Mouse (Mus musculus) layer of hippocampus, adult 18-20 months (tissue): ENCODE measurements around the gene Mmp28. TPM values are rescaled to one million over a fixed set of nuclear protein-coding genes. Genes with fewer than 3 reads are reported as not detected.

Experiments used
- DNase-seq, 2 experiments: peaks; one replicate each; pipeline ENCODE4 v3.0.0; 2022; ENCODE audit warnings: low spot score in 2 of 2
- total RNA-seq, 2 experiments: library from RNA; stranded (reverse); gene quantifications; 2 replicates each; pipeline ENCODE4 v1.2.3; 2021

Mmp28 gene
- total RNA-seq, 2 experiments from 2014 or later = 2.9 TPM

- DNase-seq = peak in 1 of 2 experiments; percentile 46
Measured at GRCm38 (mm10) chr11:83409087-83409754, 53.6 kb downstream of the Mmp28 start, which contains the start of gene Rasl10b. Gene Rasl10b, plus strand, starts transcription at chr11:83409137.

GRCm38 (mm10) chr11:83408242-83408641 is 54.6 kb downstream of the Mmp28 start:
- DNase-seq = no peak

- no peak for DNase-seq
Measured at GRCm38 (mm10) chr11:83406391-83406790, 56.5 kb downstream of the Mmp28 start.

- DNase-seq = no peak
Measured at GRCm38 (mm10) chr11:83403787-83404186, 59.1 kb downstream of the Mmp28 start.

GRCm38 (mm10) chr11:83398724-83399123 is 64.1 kb downstream of the Mmp28 start:
- DNase-seq = no peak

- DNase-seq = no peak
Measured at GRCm38 (mm10) chr11:83397626-83398025, 65.2 kb downstream of the Mmp28 start.

- peak in 1 of 2 experiments; percentile 54 for DNase-seq
Measured at GRCm38 (mm10) chr11:83394802-83395439, 68.0 kb downstream of the Mmp28 start.

- DNase-seq = peak in 1 of 2 experiments; percentile 35
Measured at GRCm38 (mm10) chr11:83393062-83393461, 69.8 kb downstream of the Mmp28 start.

Other genes starting within 250 kb of the Mmp28 start
- gene Slfn14, start 176.3 kb downstream of the Mmp28 start, total RNA-seq = not detected
- gene Ap2b1, start 164.0 kb downstream of the Mmp28 start, total RNA-seq = 100 to 1,000 TPM; 320 to 324 TPM
- 10 to 100 TPM in 1 of 2 experiments, 1 to 10 TPM in 1; 9.9 to 12.9 TPM for gene Pex12, start 160.5 kb downstream of the Mmp28 start, total RNA-seq
- gene Rasl10b, start 53.9 kb downstream of the Mmp28 start, total RNA-seq = 100 to 1,000 TPM; 243 to 245 TPM
- gene Gas2l2, start 33.6 kb downstream of the Mmp28 start, total RNA-seq = under 1 TPM; 0.28 to 0.32 TPM
- under 1 TPM in 1 of 2 experiments, not detected in 1; 0.54 TPM for gene 1700020L24Rik, start 25.4 kb downstream of the Mmp28 start, total RNA-seq
- gene Taf15, start 10.0 kb upstream of the Mmp28 start, total RNA-seq = 10 to 100 TPM; 69.1 to 70.7 TPM
- gene Heatr9, start 59.1 kb upstream of the Mmp28 start, total RNA-seq = not detected
- not detected for gene Ccl5, start 67.4 kb upstream of the Mmp28 start, total RNA-seq
- 1 to 10 TPM; 2.4 to 5.0 TPM for gene Ccl9, start 115.6 kb upstream of the Mmp28 start, total RNA-seq
- 1 to 10 TPM; 2.8 to 2.9 TPM for gene Ccl6, start 130.0 kb upstream of the Mmp28 start, total RNA-seq
- gene Rpl9-ps1, start 182.6 kb upstream of the Mmp28 start, total RNA-seq = not detected
- not detected for gene Ccl3, start 186.3 kb upstream of the Mmp28 start, total RNA-seq
- not detected for gene Ccl4, start 199.5 kb upstream of the Mmp28 start, total RNA-seq
- not detected for gene Wfdc17, start 240.9 kb upstream of the Mmp28 start, total RNA-seq
- under 1 TPM; 0.69 to 0.96 TPM for gene Wfdc18, start 245.9 kb upstream of the Mmp28 start, total RNA-seq